Mouse (Mus musculus) G1E (cell line): ENCODE data around the gene Kpna7. TPM values are rescaled to one million over a fixed set of nuclear protein-coding genes. Genes with fewer than 3 reads are reported as not detected.
"Not testable (repeated sequence)": the region's sequence is repeated elsewhere in the genome, so short reads cannot be mapped to it uniquely, and the experiment has no call there.

Experiments
- ATAC-seq: 2 replicates; pipeline ENCODE4 v1.8.0; 2016; ENCODE audit warnings: mild to moderate bottlenecking; ENCODE audit not compliant: insufficient number of reproducible peaks, poor library complexity, low FRiP score, severe bottlenecking; ENCODE audit errors: extremely low read depth
- DNase-seq: peaks from one replicate; pipeline ENCODE4 v3.0.0; 2012; ENCODE audit warnings: low spot score
- H3K27me3 ChIP-seq: 2 replicates; pipeline ENCODE4 v1.6.1; 2012; ENCODE audit warnings: mild to moderate bottlenecking, low read length, inconsistent platforms; ENCODE audit not compliant: insufficient read depth
- H3K36me3 ChIP-seq: replicated peaks from 2 replicates; pipeline ENCODE3; 2012; ENCODE audit warnings: mild to moderate bottlenecking, inconsistent platforms
- H3K4me1 ChIP-seq: 2 replicates; pipeline ENCODE4 v1.6.1; 2012; ENCODE audit warnings: low read depth, low read length, inconsistent platforms, mixed read lengths; ENCODE audit not compliant: insufficient read depth
- H3K4me3 ChIP-seq: 2 replicates; pipeline ENCODE4 v1.5.1; 2012; ENCODE audit warnings: low read depth, mild to moderate bottlenecking, inconsistent platforms, low read length, moderate library complexity, mixed read lengths
- H3K9me3 ChIP-seq: replicated peaks from 2 replicates; pipeline ENCODE4 v1.6.1; 2012; ENCODE audit warnings: inconsistent platforms
- CTCF ChIP-seq: IDR thresholded peaks from 2 replicates; pipeline ENCODE4 v1.5.1; 2012; ENCODE audit warnings: low read depth, low read length, inconsistent platforms, mixed read lengths
- GATA1 ChIP-seq: IDR thresholded peaks from 2 replicates; pipeline ENCODE4 v1.6.1; 2012; ENCODE audit warnings: borderline replicate concordance, low read length, inconsistent platforms, mixed read lengths
- GATA2 ChIP-seq: IDR thresholded peaks from 2 replicates; pipeline ENCODE4 v1.6.1; 2012; ENCODE audit warnings: low read depth, low read length, inconsistent platforms, borderline replicate concordance
- POLR2AphosphoS5 ChIP-seq: IDR thresholded peaks from 2 replicates; pipeline ENCODE4 v1.6.1; 2012; ENCODE audit warnings: low read depth, low read length, inconsistent platforms; ENCODE audit not compliant: insufficient replicate concordance
- TAL1 ChIP-seq: conservative IDR thresholded peaks from 2 replicates; pipeline ENCODE4 v1.6.1; 2012; ENCODE audit warnings: low read depth, low read length, inconsistent platforms, mixed read lengths
- polyA plus RNA-seq: library from polyadenylated mRNA; stranded (reverse); fragments of >175 nt; gene quantifications from 2 replicates; pipeline ENCODE4 v1.2.3, GENCODE M21; 2012
- total RNA-seq, 2 experiments: library from RNA; stranded (forward) in 1 of 2; stranded (reverse) in 1 of 2; fragments of 200-1000 nt in 1 of 2; fragments of >200 nt in 1 of 2; fragmentation: Nextera tagmentation in 1 of 2; gene quantifications; 2 replicates each; pipeline ENCODE4 v1.2.3; 2014 to 2017

Kpna7 gene
- total and polyA plus RNA-seq, 3 experiments = not detected

DNA sequence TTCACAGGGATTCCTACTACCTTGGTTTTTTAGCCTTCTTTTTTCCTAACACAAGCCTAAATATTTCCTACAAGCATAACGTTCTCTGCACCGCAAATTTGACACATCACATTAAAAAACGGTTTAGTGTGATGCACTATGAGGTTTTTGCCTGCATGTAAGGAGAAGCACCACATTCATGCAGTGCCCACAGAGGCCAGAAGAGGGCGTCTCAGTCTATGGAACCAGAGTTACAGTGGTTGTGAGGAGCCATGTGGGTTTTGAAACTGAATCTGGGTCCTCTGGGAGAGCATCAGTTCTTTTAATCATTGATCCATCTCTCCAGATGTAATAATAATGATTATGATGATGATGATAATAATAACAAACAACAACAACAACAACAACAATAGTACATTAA, 42.2 kb downstream of the Kpna7 start:
- no peaks in the 10 kb centered on the region for H3K36me3 ChIP-seq
- H3K27me3 ChIP-seq = no peaks in the 10 kb centered on the region; the same call in 1 of the 2 replicates
- H3K4me3 ChIP-seq = no peak overlapping the region
- TF ChIP-seq POLR2AphosphoS5 = no peak
- peak; percentile 55 for TF ChIP-seq CTCF
- ATAC-seq (no peak), DNase-seq (no peak)
- H3K9me3 ChIP-seq = no peaks in the 10 kb centered on the region
- H3K4me1 ChIP-seq = no peaks in the 10 kb centered on the region

DNA sequence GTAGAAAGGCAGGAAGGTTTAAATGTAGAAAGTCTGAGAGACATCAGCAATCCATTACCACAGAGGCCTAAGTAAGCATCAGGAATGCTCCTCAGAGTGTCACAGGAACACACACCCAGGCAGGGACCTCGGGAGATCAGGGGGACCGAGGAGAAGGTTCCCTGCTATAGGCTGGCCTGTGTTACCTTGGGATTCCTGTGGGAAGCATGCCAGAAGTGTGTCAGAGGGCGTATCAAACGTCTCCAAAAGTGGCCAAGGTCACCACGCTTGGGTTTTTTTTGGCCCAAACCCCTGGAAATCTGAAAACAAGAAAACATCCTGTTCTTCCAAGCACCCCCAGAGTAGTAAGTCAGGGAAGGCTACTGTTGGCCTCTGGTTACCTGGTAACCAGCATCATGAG, 51.4 kb downstream of the Kpna7 start, which contains the start of gene Gm4871:
Gm4871 (minus strand) TSS at position 364 of the 400 bp plus-strand sequence.
- not testable (repeated sequence) for H3K4me3 ChIP-seq, ATAC-seq, H3K4me1 ChIP-seq, H3K27me3 ChIP-seq, DNase-seq, H3K9me3 ChIP-seq, H3K36me3 ChIP-seq

DNA sequence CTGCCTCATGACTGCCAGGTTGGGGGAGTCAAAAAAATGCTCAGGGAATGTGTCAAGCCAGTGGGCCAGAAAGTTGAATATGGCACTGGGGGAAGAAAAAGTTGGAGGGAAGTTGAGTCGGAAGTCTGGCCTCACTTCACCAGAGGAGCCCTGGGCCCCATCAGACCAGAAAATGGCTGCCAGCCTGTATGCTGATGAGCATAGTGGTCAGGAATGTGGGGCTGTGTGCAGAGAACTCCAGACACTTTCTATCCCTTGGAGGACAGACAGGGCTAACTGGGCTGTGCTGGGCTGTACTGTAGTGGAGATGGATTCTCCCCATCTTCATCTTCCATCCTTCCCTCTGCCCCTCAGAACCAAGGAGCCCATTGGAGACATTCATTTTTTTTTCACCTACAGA, 53.4 kb downstream of the Kpna7 start:
- not testable (repeated sequence) for DNase-seq, H3K36me3 ChIP-seq, H3K4me3 ChIP-seq, H3K27me3 ChIP-seq, H3K4me1 ChIP-seq, H3K9me3 ChIP-seq, ATAC-seq

DNA sequence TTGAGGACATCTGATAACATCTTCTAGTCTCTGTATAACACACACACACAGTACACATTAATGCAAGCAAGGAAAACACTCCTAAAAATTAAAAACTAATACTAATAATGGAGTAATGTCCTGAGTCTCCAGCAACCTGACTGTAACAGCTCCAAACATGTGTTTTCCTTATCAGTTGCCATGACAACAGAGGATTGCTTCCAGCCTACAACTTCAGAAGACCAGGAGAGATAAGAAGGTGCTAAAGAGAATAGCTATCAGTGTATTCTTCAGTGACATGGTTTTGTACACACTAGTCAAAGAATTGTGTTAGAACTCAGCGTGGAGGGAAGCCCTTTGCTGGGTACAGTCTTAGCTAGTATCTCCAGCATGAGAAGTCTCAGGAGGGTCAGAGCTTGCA, 63.1 kb downstream of the Kpna7 start:
- H3K9me3 ChIP-seq, H3K4me3 ChIP-seq, H3K27me3 ChIP-seq, H3K36me3 ChIP-seq, ATAC-seq, H3K4me1 ChIP-seq, DNase-seq: not testable (repeated sequence)

DNA sequence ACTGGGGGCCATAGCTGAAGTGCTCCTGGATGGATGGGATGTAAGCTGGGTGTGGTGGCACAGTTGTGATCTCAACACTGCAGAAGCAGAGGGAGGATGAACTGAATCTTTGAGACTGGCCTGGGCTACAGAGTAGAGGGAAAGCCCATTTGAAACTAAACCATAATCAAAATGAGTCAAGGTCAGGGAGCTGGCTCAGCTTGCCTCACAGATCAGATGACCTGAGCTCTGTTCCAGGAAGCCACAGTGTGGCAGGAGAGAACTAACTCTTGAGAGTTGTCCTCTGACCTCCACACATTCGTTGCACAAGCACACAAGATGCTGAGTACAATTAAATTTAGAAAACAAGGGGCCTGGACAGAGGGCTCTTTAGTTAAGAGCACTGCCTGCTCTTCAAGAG, 63.6 kb downstream of the Kpna7 start:
- not testable (repeated sequence) for H3K27me3 ChIP-seq, DNase-seq, ATAC-seq, H3K36me3 ChIP-seq, H3K4me1 ChIP-seq, H3K4me3 ChIP-seq, H3K9me3 ChIP-seq

DNA sequence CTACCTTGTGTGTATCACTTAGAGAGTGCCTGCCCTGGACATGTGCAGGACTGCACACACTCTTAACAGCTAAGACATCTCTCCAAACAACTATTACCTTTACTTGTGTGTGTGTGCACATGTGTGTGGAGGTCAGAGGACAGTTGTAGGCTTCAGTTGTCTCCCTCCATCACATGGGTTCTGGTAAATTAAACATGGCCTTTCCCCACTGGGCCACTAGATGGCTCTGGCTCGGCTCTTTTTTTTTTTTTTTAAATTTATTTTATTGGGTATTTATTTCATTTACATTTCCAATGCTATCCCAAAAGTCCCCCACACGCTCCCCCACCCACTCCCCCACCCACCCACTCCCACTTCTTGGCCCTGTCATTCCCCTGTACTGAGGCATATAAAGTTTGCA, 67.1 kb downstream of the Kpna7 start:
- not testable (repeated sequence) for DNase-seq, H3K27me3 ChIP-seq, ATAC-seq, H3K36me3 ChIP-seq, H3K9me3 ChIP-seq, H3K4me3 ChIP-seq, H3K4me1 ChIP-seq

DNA sequence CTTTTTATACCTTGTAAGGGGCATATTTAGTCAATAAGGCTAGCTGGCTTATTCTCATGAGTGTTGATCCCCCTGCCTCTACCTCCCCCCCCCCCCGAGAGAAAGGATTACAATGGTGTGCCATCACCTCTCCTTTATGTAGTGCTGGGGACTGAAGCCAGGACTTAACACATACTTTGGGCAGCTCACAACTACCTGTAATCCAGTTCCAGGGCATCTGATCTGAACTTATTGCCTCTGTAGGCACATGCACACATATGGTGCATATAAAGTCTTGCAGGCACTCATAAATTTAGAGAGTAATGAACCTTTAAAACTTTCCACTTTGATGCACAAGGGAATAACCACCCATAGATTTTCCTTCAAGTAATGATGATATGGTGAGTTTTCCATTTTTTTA, 69.6 kb downstream of the Kpna7 start:
- DNase-seq (no peak), ATAC-seq (no peak)
- no peak overlapping the region for H3K4me3 ChIP-seq
- H3K4me1 ChIP-seq = no peaks in the 10 kb centered on the region
- no peaks in the 10 kb centered on the region for H3K9me3 ChIP-seq
- H3K27me3 ChIP-seq = no peaks in the 10 kb centered on the region
- TF ChIP-seq TAL1 = no peak
- no peak for TF ChIP-seq GATA1
- no peak for TF ChIP-seq POLR2AphosphoS5
- no peak for TF ChIP-seq GATA2
- no peak for TF ChIP-seq CTCF
- H3K36me3 ChIP-seq = no peaks in the 10 kb centered on the region

DNA sequence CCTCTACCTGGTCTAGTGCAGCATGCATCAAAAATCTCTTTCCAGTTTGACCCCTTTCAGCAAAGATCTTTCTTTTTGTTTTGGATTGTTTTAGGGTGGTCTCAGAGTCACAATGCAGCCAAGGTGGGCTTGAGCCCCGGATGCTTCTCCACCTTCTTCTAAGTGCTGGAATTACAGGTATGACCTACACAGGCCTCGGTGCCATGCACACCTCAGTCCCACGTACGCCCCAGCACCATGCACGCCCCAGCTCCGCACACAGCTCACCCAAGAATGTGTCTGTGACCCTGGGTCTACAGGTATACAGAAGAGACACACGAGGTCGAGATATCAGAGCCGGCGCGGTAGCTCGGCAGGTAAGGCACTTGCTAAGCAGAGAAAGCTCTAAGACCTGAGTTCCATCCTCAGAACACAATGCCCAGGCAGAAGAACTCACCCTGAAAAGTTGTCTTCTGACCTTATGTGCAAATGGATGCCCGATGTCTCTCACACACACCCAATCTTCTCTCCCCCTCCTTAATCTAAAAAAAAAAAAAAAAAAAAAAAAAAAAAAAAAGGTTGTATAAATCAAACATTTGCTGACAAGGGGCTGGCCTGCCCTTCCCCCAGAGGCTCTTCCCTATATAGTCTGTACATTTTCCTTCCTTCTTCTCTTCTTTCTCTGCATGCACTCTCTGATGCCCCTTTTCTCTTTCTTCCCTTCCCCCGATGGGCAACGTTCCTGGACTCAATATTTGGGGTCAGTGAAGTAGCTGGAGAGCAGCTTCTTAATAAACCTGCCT, 74.8 kb downstream of the Kpna7 start:
- Histone ChIP-seq H3K27me3 (peaks cover 6% of the 10 kb centered on the region; the same call in 1 of the 2 replicates), H3K4me1 (no peaks in the 10 kb centered on the region), H3K36me3 (no peaks in the 10 kb centered on the region), H3K9me3 (no peaks in the 10 kb centered on the region), H3K4me3 (no peak overlapping the region)
- DNase-seq (no peak), ATAC-seq (no peak)
- TF ChIP-seq GATA1 (no peak), GATA2 (no peak), CTCF (no peak), POLR2AphosphoS5 (no peak), TAL1 (no peak)
